Mouse (Mus musculus) cerebellum, adult 11-12 months (tissue): ENCODE data around the gene Gjd3.

ENCODE experiments used
- DNase-seq: peaks from one replicate; pipeline ENCODE4 v3.0.0; 2022

Gene Gjd3

DNA sequence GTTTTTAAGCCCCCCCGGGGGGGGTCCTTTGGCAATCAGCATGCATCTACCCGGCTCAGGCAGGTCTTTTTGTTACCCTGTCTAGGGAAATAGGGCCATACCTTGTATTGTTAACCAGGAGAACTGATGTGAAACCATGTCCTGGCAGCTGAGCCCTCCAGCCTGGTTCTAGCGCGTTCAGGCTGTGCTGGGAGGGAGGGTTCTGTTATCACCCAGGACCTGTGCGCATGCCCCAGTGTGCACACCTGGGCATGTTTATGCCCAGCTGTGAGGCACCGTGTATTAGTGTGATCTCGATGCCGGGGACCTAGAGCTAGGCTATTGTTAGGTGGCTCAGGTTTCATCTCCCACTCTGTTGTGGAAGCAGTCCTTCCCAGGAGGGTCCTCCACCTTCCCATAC, 21.1 kb downstream of the Gjd3 start:
- peak; percentile 27 for DNase-seq

DNA sequence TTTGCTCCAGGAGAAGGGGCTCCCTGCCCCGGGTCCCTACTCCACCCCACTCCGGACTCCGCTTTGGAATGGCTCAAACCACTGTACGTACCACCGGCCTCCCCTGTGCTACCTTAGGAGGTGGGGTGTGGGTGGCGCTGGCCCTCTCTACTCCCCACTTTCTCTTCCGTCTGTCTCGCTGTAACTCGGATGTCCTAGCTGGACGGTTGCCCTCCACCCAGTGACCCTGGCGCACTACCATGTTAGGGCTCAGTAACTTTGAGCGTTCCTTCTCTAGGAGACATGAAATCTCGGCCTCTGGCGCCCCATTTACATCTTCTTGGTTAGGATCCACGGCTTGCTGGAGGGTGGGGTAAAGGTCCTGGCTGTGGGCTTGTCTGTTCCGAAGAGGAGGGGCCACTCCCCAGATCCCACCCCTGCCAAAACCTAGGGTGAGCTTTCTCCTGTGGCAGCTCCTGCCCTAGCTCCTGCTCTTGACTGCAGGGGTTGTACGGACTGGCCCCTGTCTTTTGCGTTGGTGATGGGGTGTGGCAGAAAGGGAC, 21.7 kb downstream of the Gjd3 start:
- peak; percentile 58 for DNase-seq

DNA sequence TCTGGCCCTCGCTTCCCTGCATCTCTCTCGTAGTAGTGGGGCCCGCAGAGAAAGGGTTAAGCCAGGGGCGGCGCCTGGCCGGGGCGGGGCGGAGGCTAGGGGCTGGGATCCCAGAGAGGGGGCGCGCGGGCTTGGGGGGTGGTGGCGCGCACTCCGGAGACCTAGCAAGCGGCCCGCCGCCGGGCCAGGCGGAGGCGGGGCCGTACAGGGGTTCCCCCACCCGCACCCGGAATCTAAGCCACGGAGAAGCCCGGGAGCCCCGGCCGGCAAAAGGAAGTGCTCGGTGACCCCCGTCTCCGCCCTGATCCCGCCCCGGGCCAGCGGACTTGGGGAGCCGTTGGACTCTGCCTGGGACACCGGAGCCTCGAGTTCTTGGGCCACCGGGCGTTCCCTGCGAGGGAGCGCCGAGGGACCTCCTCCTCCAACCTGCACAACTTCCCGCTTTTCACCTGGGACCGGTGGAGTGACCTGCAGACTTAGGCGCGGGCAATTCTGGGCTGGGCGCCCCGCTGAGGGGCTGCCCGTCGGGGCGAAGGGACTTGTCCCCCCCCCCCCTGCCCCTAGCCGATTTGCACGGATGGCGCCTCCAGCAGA, 22.4 kb downstream of the Gjd3 start:
- DNase-seq, result no peak

DNA sequence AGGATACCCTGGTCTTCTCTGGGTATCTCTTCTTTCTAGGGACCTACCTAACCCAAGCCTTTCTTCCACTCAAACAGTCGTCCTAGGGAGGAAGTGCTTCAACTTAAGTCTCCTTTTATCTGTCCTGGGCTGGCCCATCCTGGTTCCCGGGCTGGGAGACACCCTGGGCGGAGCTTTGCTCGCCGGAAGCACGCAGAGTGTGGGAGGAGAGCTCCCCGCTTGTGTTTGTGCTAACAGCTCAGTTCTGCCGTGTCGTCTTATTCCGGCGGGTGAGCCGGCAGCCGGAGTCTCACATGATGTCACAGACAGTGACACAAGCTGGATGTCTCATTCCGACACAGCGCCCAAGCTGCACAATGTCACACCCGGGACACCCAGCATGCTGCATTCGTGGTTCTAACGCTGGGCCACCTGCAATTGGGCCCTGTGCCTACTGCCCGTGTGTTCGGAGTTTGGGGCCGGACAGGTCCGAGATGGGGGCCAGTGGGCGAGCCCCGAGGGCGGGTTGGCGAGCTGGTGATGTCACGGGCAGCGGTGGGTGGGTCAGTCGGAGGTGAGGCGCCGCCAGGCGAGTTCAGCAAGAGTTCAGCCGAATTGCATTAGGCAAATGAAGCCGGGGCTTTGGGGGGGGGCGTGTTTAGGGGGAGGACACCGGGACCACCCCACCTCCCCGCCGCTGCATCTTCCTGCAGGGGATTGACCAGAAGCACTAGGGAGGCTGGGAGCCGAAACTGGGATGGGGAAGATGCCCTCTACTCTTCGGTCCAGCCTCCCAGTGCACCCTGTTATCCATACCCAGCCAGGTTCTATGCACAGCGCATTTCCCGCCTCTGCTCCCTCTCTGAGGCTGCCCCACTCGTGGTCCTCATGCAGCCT, 23.1 kb downstream of the Gjd3 start:
- peak; percentile 63 for DNase-seq

DNA sequence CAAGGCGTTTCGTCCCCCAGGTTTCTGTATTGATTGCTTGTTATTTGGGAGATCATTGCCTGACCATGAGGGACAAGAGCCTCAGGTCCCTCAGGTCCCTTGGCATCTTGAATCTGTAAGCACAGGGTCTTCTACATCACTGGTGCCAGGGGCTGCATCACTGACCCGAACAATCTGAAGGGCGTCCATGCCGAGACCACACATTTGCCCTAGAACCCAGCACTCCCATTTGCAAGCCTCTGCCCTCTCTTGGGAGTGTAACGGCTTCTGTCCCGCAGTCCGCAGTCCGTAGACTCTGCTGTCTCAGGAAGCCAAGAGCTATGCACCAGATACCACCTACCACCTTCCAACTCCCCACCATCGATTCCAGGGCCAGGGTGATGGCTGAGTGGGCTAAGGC, 26.5 kb downstream of the Gjd3 start:
- DNase-seq, result no peak

DNA sequence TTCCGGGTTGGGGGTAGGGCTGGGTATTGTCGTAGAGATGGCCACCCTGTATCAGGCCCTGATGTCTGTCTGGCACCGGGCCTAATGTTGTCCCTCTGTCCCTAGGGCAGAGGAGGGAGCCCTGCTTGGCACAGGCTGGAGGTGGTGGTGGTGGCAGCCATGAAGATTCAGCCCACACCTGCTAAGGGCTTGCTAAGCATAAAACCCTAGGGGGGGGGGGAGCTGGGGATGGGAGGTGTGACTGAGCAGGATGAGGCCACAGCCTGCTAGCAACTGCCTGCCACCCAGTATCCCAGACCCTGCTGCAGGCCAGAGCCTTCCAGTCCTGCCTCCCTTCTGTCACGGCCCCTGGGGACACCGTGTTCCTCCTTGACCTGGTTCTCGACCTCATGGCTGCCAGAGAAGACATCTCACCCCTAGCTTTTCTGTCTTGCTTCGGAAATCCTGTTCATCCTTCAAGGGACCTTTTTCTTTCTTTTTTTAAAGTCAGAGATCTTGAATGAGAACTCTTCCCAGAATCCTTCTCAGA, 27.0 kb downstream of the Gjd3 start:
- DNase-seq, result peak; percentile 56

DNA sequence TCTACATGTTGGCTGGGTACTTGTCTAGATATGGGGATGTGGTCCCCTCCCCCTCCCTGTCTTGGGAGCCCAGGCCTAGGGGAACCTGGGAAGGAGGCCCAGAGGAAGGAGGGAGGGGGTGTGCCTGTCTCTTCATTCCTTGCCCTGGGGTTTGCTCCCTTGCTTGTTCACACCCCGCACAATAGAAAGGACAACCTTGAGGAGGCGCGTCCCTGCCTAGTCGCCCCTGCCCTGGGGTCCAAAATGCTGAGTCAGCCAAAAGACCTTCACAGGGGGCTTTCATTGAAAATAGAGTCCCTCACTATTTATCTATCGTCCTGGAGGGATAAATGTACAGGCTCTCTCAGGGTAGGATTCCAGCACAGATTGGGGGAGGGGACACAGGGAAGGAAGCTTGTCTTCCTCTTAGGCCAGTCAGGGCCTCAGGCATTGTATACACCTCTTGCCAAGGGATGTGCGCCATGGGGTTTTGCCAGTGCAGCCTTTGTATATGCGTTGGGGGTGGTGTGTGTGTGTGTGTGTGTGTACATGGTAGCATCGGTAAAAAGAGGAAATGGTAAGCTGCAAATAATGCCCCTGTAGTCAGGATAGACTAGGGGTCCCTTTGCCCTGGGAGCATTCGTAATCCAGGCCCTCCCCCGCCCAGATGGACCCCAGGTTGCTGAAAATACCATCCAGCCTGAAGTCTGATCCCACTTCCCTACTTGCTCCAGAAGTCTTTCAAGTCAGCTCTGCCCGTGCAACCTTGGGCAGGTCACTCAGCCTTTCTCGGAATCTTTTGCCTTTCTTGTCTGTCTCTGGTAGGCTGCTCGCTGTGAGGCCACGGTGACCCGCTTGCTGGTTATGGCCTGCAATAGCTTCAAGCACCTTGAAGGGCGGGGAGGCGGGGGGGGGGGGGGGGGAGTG, 27.8 kb downstream of the Gjd3 start:
- no peak for DNase-seq

DNA sequence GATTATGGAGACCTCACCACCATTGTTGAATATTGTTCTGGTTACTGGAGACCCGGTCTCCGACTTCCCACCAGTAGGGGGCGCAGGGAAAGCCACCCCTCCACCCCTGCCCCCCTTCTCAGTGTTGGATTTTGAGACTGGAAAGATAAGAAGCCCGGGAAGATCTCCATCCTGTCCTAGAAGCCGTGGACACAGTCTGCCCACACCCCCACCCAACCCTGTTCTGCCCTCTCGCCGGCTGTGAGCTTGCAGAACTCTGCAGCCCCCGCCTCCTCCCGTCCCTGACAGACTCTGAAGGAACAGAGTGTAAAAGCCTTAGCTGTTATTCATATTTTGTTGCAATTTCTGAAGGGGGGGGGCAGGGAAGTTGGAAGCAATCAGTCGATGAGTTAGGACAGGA, 28.4 kb downstream of the Gjd3 start:
- DNase-seq, result no peak

DNA sequence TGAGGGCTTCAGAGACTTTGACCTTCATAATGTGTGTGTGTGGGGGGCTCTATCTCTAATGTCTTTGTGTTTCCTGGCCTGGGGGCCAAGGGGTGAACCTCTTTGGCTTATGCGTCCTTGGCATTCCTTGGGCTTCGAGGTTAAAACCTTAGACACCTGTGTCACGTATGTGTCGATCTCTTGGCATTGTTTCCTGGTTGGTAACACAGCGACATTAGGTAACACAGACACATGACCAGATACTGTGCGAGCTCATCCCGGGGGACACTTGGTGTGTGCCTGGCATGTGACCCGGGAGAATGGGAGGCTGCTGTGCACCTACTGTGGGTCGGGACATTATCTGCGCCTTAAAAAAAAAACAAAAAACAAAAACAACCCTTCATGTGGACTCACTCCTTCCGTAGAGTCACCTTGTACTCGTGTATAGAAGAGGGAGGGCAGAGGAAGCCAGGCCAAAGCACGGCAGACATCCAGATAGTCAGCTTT, 28.9 kb downstream of the Gjd3 start:
- no peak for DNase-seq

DNA sequence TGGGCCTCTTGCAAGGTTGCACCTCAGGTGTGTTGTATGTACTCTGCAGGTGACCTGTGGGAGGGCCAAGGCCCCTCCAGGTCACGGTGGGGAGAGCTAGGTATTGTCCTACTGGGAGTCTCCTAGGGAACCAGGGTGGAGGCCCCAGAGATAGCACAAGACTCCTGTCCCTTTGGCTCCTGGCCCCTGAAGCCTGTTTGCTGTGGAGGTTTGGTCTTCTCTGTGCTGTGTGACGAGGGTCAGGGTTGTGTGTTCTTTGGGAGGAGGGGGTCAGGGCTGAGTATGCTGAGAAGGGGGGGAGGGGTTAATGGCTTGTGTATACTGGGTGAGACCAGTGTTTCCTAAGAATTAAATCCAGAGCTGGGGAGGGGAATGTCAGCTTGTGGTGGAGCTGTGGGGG, 29.5 kb downstream of the Gjd3 start:
- no peak for DNase-seq

DNA sequence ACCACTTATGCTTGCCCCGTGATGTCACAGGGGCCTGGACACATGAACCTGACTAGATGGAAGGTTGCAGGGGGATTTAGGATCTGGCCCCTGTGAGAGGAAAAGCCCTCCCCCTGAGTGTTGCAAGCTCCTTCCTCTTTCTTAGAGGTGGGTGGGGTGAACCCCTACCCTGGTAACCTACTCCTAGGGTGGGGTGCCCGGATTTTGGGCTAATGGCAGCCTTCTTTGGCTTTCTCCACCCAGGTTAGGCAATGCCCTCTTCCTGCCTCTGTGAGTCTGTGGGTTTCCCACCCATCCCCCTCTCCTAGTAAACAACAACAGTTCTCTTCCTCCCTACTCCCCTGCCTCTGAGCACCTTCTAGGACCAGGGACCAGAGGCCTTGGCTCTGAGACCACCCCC, 30.1 kb downstream of the Gjd3 start:
- DNase-seq, result no peak

DNA sequence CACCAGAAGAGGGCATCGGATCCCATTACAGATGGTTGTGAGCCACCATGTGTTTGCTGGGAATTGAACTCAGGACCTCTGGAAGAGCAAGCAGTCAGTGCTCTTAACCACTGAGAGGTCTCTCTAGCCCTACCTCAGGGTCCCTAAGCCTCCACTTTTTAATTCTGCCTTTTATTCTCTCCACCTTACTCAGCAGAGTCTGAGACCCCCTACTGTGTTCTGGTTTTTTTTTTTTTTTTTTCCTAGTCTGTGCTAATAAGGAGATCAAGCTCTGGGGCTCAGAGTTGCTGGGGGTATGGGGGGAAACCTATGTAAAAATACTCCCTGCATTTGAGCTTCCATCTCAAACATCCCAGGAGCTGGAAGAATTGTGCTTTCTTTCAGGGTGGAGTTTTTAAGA, 30.7 kb downstream of the Gjd3 start:
- DNase-seq, result no peak

DNA sequence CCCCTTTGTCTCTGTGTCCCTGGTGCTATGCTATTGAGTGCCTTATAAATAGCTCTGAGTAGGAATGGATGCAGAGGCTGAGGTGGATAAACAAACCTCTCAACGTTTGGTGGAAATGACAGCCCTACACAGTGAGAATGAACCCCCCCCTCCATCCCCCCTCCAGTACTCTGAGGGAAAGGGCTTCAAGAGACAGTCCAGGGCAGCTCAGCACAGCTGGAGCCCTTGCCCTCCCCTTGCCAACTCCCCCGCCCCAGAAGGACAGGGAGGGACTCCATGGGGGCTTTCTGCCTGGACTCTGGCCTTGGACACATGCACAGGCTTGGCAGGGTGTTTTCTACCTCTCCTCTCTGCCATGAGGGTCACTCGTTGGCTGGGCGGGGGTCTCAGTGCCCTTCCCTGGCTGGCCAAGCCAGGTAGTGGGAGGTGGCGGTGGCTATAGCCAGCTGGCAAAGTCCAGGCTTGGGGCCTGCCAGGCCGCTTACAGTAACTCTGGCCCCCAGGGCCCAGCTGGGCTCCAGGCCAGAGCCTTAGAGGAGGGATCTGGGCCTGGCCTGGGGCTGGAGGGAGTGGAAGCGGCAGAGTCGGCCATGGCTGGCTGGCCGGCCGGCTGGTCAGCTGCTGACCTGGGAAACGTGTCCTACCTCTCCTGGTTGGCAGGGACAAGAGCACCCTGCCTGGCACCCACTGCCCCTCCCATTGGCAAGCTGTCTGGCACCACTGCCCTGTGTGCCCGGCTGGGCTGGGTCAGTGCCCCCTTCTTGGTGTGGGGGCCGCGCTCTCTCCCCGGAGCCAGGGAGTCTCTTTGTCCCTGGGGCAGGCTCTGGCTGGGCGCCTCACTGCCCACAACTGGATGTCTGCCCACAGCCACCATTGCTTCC, 31.6 kb downstream of the Gjd3 start:
- DNase-seq, result peak; percentile 88

DNA sequence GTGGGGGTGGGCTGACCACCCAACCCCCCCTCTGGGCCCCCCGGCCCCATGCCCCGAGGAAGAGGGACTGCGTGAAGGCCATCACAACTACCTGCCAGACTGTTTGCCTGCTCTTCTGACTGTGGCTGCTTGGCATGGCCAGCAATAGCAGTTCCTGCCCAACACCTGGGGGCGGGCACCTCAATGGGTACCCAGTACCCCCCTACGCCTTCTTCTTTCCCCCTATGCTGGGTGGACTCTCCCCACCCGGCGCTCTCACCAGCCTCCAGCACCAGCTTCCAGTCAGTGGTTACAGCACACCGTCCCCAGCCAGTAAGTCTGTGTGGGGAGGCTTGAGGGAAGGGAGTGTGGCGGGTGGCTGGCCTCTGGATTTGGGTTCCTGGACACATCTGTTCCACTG, 32.3 kb downstream of the Gjd3 start:
- DNase-seq, result no peak

DNA sequence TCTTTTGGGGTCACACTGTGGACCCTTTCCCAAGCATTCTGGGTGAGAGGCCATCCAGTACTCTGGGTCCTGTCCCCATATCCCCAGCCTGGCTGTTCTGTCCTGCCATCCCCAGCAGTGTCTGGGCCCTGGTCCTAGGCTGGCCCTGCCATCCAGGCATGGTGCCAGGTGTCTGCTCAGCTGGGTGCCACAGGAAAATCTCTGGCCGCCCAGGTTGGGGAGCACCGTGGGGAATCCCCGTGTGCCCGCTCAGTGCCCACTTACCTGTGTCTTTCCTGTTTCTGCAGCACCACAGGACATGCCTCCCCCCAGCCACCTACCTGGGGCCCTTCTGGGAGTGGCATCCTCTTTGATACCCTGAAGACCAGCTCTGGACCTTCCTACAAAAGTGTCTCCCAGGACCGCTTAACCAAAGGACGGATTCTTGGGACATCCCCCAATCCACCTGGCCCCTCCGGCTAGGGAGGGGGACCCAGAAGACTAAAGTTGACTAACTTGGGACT, 32.8 kb downstream of the Gjd3 start:
- peak; percentile 74 for DNase-seq

DNA sequence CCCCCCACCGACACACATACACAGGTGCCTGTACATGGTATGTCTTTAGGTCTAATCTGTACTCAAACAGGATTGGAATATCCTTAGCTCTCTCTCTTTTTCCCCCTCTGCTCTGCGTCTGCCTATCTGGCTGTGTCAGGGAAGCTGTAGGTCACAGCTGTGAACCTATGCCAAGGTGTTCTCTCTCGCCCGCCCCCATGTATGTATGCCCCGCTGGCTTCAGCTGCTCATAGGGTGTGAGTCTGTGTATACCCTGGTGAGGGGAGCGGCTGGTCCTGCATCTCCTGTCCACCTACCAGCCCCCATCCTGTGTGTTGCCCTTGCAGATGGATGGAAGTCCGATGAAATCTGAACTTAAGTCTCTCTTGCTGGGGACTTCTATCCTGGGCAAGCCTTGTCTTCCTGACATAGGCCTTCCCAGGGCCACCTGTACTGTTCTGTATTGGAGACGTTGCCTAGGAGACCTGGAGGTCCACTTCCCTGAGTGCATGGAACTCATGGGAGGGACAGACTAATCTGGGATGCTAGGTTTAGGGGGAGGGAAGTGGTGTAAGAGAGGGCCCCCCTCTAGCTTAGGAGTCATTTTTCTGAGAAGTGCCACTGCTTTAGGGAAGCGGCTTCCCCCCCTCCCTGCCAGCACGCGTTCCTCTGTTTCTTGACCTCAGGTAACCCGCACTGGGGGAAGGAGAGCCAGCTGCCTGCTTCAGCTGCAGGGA, 33.4 kb downstream of the Gjd3 start:
- DNase-seq, result no peak

DNA sequence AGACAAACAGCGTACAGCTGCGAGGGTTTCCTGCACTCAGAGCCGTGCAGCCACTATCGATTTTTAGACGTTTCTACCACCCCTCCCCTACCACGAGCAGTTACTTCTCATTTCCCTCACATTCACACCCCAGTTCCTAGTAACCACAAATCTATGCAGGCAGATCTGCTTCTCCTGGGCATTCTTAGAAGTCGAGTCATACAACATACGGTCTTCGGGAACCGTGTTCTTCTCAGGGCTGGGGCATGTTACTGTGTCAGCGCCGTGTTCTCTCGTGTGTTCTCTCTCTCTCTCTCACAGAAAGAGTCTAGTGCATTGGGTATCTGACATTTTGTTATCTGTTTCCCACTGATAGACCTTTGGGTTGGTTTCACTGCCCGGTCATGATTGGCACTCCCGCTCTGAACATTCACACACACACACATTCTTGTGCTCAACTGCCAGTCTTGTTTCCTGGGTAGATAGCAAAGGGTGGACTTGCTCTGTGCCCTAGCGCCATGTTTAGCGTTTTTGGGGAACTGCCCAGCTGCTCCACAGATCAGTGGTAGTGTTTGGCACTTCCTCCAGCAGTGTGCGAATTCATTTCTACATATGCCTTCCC, 34.7 kb downstream of the Gjd3 start:
- DNase-seq, result no peak

DNA sequence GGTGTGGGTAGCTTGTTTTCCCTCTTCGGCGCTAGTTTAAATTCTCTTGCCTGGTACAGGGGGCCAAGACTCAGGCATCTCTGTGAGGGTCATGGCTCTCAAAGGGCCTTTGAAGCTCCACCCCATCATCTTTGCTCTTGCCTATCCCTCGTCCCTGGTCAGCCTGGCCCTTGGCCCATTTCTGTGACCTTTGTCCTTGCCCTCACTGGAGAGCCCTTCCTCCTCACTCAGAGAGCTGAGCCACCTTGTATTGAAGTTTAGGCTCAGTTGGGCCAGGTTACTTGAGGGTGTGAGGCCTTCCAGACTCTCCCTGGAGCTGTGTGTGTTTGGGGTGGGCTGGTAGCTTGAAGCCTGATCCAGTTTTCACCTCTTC, 37.2 kb downstream of the Gjd3 start:
- DNase-seq, result no peak

DNA sequence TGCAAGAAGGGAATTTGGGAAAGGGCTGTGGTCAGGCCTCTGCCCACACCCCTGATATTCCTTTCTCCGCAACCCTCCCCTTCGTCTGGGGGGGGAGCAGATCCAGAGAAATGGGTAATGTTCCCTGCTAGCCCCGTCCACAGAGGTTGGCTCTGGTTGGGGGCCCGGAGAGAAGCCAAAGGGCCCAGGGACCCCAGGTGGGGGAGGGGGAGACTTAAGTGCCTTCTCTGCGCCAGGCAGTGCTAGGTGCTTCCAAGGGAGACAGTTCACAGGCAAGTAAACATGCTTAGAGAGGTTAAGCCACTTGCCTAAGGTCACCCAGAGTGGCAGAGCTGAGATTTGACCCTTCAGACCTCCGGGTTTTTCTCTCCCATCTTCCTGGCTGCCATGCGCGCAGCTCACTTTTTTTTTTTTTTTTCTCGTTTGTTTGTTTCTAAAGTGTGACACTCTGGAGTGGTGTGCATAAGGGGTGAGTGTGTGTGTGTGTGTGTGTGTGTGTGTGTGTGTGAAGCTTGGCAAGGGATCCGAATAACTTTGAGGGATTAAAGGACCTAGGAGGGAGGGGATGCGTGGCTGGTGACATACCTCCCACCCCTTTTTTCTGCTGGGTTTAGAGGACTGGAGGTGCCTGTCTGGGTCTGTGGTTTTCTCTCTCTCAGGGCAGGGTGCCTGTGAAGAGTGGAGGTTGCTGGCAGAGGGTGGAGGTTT, 37.8 kb downstream of the Gjd3 start:
- no peak for DNase-seq
